Mouse (Mus musculus) A20 (cell line): Measurements from ENCODE around the gene Zbtb7a.
"Not testable (repeated sequence)": the region's sequence is repeated elsewhere in the genome, so short reads cannot be mapped to it uniquely, and the experiment has no call there.

Experiments used
- DNase-seq: peaks from one replicate; pipeline ENCODE4 v3.0.0-alpha.2; 2011; ENCODE audit warnings: low read depth, low spot score

Zbtb7a gene

DNA sequence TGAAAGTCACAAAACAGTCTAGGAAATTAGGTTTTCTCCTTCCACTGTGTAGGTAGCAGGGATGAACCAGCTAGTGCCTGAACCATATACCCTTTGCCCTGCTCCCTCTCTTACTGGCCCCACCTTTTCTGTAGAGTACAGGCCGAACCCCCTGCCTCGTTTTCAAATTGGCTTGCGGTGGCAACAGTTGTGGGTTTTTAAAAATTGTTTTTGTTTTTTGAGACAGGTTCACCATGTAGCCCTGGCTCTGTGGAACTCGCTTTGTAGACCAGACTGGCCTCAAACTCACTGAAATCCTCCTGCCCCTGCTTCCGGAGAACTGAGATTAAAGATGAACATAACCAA is 33.0 kb downstream of the Zbtb7a start:
- DNase-seq, result no peak

DNA sequence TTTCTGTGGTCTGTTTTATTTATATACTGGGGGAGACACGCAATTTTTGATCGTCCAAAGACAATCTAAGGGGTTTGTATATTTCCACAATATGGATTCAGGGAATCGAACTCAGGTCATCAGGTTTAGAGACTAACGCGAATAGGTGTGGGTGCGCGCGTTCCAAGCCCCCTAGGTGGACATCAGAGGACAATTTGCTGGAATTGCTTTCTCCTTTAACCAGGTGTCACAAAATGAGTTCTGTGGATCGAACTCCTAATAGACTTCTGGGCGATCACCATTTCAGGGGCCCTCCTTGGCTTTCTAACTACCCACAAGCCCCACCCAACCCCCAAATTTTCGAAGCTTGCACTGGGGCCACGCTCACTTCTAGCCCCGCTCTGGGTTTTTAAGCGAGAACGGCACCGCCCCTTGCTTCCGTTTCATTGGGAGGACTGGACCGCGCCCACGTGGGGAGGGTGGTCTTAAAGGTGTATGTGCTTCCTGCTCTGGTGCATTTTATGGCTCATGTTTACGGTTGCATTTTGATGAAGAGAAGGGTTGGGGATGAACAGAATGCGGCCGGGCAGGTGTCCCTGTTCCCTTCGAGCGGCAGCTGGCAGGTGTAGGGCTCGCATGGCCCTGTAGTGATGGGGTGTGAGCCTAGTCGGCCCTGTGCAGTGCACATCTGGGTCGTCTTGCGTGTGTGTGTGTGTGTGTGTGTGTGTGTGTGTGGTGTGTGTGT is 33.7 kb downstream of the Zbtb7a start:
- peak; percentile 97 for DNase-seq

GRCm38 (mm10) chr10:81169411-81169900 is 34.4 kb downstream of the Zbtb7a start:
- peak; percentile 92 for DNase-seq

DNA sequence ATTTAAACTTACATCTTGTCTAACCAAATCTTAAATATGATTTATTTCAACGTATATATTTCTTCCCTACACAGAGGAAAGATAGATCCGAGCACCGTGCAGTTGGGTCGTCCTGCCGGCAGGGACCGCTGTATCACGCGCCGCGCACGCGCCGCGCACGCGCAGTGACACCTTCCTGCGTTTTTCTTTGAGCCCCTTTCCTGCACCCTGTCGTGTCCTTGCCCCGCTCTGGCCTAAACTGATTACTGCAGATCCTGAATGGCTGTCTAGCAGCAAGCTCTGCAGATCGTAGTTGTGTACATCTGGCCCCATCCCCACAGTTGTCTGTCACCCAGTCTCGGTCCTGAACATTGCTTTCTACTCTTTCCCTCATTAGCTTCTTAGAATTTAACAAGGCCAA is 38.1 kb downstream of the Zbtb7a start:
- DNase-seq, result peak; percentile 91

DNA sequence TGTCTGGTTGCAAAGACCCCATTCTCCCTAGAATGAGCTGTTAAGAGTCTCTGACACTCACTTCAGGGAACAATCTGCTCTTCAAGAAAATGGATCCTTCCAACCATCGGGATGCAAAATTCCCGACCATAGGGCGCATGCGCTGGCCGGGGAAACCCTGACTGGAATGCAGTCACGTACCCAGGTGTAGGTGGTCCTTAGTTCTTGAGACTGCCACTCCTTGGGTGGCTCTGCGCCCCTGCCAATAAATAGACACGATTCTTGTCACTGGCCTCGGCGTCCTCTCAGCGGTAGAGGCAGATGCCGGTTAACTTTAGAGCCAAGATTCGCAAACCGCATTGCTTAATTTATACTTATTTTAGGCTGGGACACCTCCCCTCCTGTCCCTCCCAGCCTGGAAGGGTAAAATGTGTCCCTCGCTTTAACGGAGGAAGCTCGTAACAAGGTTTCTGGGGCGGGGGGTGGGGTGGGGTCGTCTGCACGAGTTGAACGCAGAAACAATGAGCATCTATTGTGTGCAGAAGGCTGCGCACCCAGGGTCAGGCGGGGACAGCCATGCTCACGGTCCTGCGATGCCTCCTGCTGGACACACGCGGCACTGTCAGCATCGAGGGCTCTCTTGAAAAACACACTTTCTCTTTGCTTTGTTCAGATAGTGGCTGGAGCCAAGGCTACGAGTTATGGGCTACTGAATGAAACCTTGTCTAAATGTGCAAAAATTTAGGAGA is 39.8 kb downstream of the Zbtb7a start:
- peak; percentile 92 for DNase-seq

GRCm38 (mm10) chr10:81175345-81175701 is 40.3 kb downstream of the Zbtb7a start:
- not testable (repeated sequence) for DNase-seq

GRCm38 (mm10) chr10:81175936-81176465 is 41.0 kb downstream of the Zbtb7a start:
- no peak for DNase-seq

DNA sequence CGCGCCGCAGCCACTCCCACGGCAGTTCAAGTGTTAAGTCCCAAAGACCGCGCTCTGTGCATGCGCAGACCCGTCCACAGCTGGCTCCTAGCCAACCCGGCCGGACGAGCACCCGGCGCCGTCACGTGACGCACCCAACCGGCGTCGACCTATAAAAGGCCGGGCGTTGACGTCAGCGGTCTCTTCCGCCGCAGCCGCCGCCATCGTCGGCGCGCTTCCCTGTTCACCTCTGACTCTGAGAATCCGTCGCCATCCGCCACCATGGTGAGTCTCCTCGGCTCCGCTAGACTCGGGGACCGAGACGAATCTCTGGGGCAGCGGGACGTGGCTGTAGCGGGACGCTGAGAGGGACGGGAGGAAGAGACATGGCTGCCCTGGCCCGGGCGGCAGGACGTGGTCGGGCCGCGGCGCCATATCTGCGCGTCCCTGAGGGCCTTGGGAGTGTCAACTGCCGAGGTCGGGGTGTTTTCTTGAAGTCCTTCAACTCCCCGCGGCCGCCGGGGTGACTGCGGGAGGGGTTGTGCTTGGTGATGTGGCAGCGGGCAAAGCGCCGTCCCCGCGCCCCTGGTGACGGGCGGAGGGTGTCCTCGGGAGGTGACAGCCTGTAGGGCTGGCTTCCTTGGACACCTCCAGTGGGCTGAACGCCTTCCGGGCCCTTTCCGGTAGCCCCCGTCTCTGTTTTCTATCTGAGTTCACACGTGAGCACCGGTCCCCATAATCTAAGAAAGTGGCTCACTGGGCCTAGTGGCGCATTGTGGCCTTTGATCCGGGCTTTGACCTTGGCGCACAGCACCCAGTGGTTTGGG is 41.6 kb downstream of the Zbtb7a start, which contains the start of gene Eef2:
TSS of gene Eef2 (plus strand) at position 166 of the 806 bp plus-strand sequence.
- DNase-seq, result peak; percentile 98

GRCm38 (mm10) chr10:81177491-81177925 is 42.5 kb downstream of the Zbtb7a start:
- DNase-seq, result peak; percentile 43

DNA sequence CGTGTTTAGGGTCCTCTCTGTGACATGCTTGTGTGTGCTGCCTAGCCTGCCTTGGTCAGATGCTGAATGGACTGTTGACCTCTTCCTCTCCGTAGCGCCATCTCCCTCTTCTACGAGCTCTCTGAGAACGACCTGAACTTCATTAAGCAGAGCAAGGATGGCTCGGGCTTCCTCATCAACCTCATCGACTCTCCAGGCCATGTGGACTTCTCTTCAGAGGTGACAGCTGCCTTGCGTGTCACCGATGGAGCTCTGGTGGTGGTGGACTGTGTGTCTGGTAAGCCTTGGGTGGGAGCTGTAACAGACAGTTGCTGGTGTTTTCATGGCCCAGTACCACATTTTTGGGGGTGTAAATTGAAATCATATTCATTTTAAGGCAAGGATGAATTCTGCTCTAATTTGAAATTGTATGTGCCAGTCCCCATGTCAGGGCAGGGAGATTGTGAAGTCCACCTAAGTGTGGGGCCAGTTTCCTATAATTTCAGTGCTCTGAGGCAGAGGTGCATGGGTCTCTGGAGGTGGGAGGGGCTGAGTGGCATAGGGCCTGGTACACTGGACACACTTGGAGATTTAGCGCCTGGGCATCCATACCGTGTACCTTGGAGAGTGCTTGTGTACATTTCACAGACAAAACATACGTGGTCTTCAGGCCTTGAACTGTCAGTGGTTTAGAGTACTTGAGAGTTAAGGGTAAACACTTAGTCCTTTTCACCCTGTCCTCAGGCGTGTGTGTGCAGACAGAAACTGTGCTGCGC is 43.1 kb downstream of the Zbtb7a start:
- DNase-seq, result no peak

DNA sequence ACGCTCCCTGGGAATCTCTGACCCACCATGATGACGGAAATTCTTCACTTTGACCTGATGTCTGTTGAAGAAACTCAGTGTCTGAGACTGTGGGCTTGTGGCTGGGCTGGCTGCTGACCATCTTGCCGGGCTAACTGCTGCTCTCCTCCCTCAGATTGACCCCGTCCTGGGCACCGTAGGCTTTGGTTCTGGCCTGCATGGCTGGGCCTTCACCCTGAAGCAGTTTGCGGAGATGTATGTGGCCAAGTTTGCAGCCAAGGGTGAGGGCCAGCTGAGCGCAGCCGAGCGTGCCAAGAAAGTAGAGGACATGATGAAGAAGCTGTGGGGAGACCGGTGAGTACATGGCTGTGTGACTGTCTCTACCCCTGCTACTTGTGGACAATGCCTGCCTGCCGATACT is 43.9 kb downstream of the Zbtb7a start:
- DNase-seq, result no peak

DNA sequence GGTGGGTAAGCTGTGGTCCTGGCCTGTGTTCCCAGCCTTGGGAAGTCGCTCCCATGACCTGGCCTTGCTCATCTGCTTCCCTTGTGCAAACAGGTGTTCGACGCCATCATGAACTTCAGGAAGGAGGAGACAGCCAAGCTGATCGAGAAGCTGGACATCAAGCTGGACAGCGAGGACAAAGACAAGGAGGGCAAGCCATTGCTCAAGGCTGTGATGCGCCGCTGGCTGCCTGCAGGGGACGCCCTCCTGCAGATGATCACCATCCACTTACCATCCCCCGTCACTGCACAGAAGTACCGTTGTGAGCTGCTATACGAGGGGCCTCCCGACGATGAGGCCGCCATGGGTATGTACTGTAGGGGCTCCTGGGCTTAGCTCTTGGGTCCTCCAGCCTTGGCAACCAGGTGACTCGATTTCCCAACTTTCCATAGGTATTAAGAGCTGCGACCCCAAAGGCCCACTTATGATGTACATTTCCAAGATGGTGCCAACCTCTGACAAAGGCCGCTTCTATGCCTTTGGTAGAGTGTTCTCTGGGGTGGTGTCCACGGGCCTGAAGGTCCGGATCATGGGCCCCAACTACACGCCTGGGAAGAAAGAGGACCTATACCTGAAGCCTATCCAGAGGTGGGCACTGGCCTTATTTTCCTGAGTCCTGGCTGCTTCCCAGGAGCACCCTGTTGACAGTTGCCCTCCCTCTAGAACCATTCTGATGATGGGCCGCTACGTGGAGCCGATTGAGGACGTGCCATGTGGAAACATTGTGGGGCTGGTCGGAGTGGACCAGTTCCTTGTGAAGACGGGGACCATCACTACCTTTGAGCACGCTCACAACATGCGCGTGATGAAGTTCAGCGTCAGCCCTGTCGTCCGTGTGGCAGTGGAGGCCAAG is 44.7 kb downstream of the Zbtb7a start:
- DNase-seq, result no peak

DNA sequence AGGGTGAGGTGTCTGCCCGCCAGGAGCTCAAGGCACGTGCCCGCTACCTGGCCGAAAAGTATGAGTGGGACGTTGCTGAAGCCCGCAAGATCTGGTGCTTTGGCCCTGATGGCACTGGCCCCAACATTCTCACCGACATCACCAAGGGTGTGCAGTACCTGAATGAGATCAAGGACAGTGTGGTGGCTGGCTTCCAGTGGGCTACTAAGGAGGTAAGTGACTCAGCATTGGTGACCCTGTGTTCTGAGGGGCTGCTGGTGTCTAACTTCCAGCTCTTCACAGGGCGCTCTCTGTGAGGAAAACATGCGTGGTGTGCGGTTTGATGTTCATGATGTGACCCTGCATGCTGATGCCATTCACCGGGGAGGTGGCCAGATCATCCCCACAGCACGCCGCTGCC is 45.9 kb downstream of the Zbtb7a start:
- DNase-seq, result no peak

GRCm38 (mm10) chr10:81181860-81182259 is 46.8 kb downstream of the Zbtb7a start:
- DNase-seq, result not testable (repeated sequence)

DNA sequence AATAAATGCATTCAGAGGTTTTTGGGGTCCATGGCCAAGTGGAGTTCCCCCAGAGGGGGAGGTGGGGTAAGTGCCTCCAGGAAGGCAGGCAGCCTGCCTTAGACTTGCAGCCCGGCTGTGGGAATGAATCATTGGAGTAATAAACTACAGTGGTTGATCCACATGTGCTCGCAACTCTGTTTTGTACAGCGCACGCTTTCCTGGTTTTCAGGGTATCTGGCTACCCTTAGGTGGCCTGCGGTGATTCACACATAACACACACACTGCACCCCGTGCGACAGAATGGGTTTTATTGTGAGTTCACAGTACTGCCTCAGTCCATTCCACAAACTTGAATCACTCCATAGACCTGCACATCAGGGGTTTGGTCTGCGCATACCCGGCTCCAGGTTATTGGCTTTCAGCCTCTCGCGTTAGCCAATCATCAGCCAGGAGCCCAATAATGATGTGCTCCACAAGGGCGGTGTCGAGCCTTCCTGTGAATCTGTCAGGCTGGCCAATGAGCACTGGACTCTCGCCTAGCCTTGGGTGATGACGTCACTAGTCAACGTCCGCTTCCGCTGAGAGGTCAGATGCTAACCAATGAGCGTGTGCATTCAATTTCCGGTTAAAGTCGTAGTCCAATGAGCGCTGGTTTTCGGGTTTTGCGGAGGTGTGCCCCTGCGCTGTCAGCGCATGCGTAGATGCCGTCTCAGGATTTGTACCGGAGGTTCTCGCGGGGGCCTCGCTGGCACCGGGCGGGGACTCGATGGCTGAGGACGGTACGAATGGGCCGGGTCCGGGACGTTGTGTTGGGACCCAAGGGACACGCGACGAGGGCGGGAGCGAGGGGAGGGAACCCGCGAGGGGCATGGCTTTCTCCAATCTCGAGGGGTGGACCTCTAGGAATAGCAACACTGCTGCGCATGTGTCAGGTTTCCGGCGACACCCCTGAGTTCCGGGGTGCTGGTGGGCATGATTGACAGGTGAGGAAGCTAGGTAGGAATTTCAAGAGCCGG is 47.6 kb downstream of the Zbtb7a start, which contains the start of gene Dapk3:
TSS of gene Dapk3 (plus strand) at position 670 of the 998 bp plus-strand sequence.
- DNase-seq, result peak; percentile 100

DNA sequence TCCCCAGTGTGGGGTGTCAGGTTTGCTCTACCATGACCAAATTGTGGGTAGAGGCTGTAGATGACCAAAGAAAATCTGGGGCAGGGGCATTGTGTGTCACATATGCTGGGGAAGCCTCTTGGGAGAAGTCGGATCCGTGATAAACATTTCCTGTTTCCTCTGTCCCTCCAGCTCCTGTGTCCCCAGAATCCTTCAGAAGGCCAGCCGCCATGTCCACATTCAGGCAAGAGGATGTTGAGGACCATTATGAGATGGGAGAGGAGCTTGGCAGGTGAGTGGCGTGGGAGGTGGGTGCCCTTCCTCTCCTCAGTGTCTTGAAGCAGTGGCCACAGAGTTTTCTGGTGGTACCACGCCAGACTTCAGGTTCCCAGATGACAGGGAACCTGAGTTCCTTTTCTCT is 48.8 kb downstream of the Zbtb7a start, which contains the start of gene 4930442H23Rik:
TSS of gene 4930442H23Rik (minus strand) at position 45 of the 400 bp plus-strand sequence.
- no peak for DNase-seq

- DNase-seq, result no peak
Observed at GRCm38 (mm10) chr10:81184765-81185164, 49.7 kb downstream of the Zbtb7a start.

DNA sequence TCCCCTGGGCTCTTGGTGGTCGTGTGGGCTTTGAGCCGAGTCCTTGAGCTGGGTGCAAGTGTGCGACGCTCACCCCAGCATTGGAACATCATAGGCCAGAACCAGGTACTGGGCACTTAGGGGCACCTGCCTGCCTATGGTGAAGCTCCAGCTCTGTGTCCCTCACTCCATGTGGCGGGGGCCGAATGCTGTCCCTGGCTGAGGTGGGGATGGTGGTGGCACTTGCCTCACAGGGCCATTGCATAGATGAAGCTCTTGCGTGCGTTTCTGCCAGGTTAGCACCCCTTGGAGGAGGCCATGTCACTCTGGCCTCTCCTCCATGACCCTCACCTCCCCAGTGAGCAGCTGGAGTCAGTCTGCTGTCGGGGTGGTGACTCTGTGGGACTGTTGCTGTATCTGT is 52.1 kb downstream of the Zbtb7a start:
- no peak for DNase-seq

- no peak for DNase-seq
Observed at GRCm38 (mm10) chr10:81189821-81190220, 54.8 kb downstream of the Zbtb7a start.
